In the genomic region with DNA sequence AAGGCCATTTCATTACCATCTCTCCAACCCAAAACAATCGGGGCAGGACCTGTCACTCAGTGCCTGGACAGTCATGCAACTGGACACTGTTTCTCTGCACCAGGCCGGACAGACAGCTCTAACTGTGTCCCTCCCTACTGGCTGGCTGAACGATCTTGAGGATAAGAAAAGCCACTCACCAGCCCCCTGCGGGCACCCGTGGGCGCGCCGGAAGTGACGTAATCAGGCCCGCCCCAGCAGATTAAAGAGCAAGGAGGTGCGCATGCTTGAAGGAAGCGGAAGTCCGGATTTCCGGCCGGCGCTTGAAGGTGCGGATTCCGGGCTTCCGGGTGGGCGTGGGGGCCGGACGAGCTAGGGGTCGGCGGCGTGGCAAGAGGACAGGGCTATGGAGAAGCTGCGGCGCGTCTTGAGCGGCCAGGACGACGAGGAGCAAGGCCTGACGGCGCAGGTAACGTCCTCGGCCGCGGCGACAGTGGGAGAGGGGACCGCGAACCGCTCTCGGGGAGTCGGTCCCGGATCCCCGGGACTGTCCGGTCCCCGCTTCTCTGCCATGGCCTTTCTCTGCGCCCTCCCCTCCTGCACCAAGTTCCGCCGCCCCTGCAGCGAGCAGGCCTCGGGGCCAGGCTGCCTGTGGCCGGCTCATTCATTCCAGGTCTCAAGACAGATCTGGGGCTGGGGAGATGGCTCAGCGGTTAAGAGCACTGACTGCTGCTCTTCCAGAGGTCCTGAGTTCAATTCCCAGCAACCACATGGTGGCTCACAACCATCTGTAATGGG, we compare ENCODE assay signal across 8 mouse cellular contexts. TPM values are rescaled to one million over a fixed set of nuclear protein-coding genes. Genes with fewer than 3 reads are reported as not detected.
DNase-seq lines count a peak whose midpoint lies in the region; ATAC-seq lines count a peak whose summit lies in the region.

A gene (plus strand): TSS at position 265 of the 777 bp plus-strand sequence.

- peak within 1 kb of the TSS; percentile 95 for H3K4me3 ChIP-seq in megakaryocyte, embryonic 14.5 days (replicated peaks)

- peak; percentile 86 for ATAC-seq in common myeloid progenitor, adult 5-6 weeks (replicated peaks; ENCODE audit: low read depth, poor library complexity, severe bottlenecking)

- H3K4me1 ChIP-seq in megakaryocyte, embryonic 14.5 days: peaks cover 46% of the 10 kb centered on the region

- H3K9me3 ChIP-seq in megakaryocyte, embryonic 14.5 days: no peaks in the 10 kb centered on the region

- no peaks in the 10 kb centered on the region for H3K27me3 ChIP-seq in megakaryocyte, embryonic 14.5 days (replicated peaks)

- peaks cover 30% of the 10 kb centered on the region for H3K36me3 ChIP-seq in megakaryocyte, embryonic 14.5 days (replicated peaks; ENCODE audit: low read length)

- peak; percentile 97 for DNase-seq in ZHBTc4 (ENCODE audit: low read depth, low spot score)
- peak; percentile 95 to 96 for DNase-seq in gastrocnemius, adult 8-10 months (ENCODE audit: low spot score in 2 of 2)
- DNase-seq in hindlimb bud, embryonic 11.5 days (ENCODE audit: extremely low spot score, low read depth, low spot score): peak; percentile 50
- peak; percentile 96 to 97 for DNase-seq in left cerebral cortex, adult 8-10 months (ENCODE audit: low spot score in 2 of 2)
- DNase-seq in right cerebral cortex, postnatal 10 days (ENCODE audit: low spot score in 2 of 2): peak; percentile 98
- DNase-seq in urinary bladder, postnatal 25 days (ENCODE audit: low spot score): peak; percentile 97

RNA-seq across cellular contexts. Expression of the gene that starts here (rescaled TPM):
- 20.8 and 32.2 TPM in 2 replicates for total RNA-seq in common myeloid progenitor, adult 5-6 weeks (2017)
- total RNA-seq in gastrocnemius, adult 8-10 months (2022): 1 to 10 TPM; 7.1 to 8.1 (median 7.7) TPM
- total RNA-seq in left cerebral cortex, adult 8-10 months (2022): 10 to 100 TPM; 56.4 to 58.4 (median 57.0) TPM
- 81.6 and 131 TPM in 2 replicates for polyA plus RNA-seq in megakaryocyte, embryonic 14.5 days (2012; ENCODE audit: insufficient read depth, low replicate concordance)

Comparison
In these comparisons a context has a peak if more than half of its experiments do, and no peak if none do; other contexts are left out.
1. Peak in every context shown above with its lines: DNase-seq, ATAC-seq and H3K4me3 ChIP-seq.